In genomic region chr2:37422306-37423304, GRCm38 (mm10) we compare ENCODE assay signal across 8 mouse cellular contexts. TPM values are rescaled to one million over a fixed set of nuclear protein-coding genes. Genes with fewer than 3 reads are reported as not detected.
DNase-seq lines count a peak whose midpoint lies in the region; ATAC-seq and TF ChIP-seq lines count a peak whose summit lies in the region.

Gene Rc3h2, minus strand, starts transcription at chr2:37422903.

- peak within 1 kb of the TSS; percentile 72 for H3K4me2 ChIP-seq in heart, embryonic 11.5 days
- peak within 1 kb of the TSS; percentile 74 for H3K4me2 ChIP-seq in kidney, embryonic 16.5 days (replicated peaks; ENCODE audit: low read depth, low read length)
- peak within 1 kb of the TSS; percentile 78 for H3K4me2 ChIP-seq in myocyte (ENCODE audit: low read depth)

- H3ac ChIP-seq in C2C12 (ENCODE audit: control insufficient read depth, insufficient read length, low read depth) (peak within 1 kb of the TSS; percentile 78), myocyte (ENCODE audit: control insufficient read depth, insufficient read length) (peak within 1 kb of the TSS; percentile 45)

- H3K27me3 ChIP-seq in C2C12 (ENCODE audit: control insufficient read depth, insufficient read depth, insufficient read length): no peaks in the 10 kb centered on the region
- no peaks in the 10 kb centered on the region for H3K27me3 ChIP-seq in erythroblast, embryonic 14.5 days (ENCODE audit: control insufficient read depth)
- no peaks in the 10 kb centered on the region for H3K27me3 ChIP-seq in heart, embryonic 11.5 days (ENCODE audit: control insufficient read depth, insufficient read depth, low read length)
- no peaks in the 10 kb centered on the region for H3K27me3 ChIP-seq in kidney, embryonic 16.5 days (ENCODE audit: insufficient read depth, low read length)
- no peaks in the 10 kb centered on the region for H3K27me3 ChIP-seq in liver, adult 2 months (ENCODE audit: control insufficient read depth, insufficient read depth, low read length)
- no peaks in the 10 kb centered on the region for H3K27me3 ChIP-seq in myocyte (ENCODE audit: control insufficient read depth, insufficient read depth, insufficient read length)
- H3K27me3 ChIP-seq in splenic B cell, adult 2 months (ENCODE audit: control insufficient read depth, insufficient read depth, low read length, poor library complexity, severe bottlenecking): no peaks in the 10 kb centered on the region

- peaks cover 86% of the 10 kb centered on the region for H3K79me2 ChIP-seq in C2C12 (ENCODE audit: control insufficient read depth, insufficient read depth)
- no peaks in the 10 kb centered on the region; the same call in 1 of the 2 replicates for H3K79me2 ChIP-seq in liver, adult 2 months (ENCODE audit: control insufficient read depth, insufficient read depth, low read length)
- peaks cover 49% of the 10 kb centered on the region for H3K79me2 ChIP-seq in myocyte (ENCODE audit: control insufficient read depth, insufficient read depth)

- no peaks in the 10 kb centered on the region for H3K9me3 ChIP-seq in erythroblast, embryonic 14.5 days (ENCODE audit: control insufficient read depth, low read length)
- no peaks in the 10 kb centered on the region for H3K9me3 ChIP-seq in heart, embryonic 11.5 days (replicated peaks; ENCODE audit: control insufficient read depth, low read length)
- H3K9me3 ChIP-seq in kidney, embryonic 16.5 days (ENCODE audit: low read length): no peaks in the 10 kb centered on the region

- TF ChIP-seq POLR2A in brain, embryonic 14.5 days (IDR thresholded peaks at IDR 0.05; ENCODE audit: borderline replicate concordance, extremely low read depth, insufficient read depth, insufficient read length, poor library complexity, severe bottlenecking): peak; percentile 92; the same call in 1 of the 2 replicates
- TF ChIP-seq POLR2A in liver, adult 2 months (IDR thresholded peaks at IDR 0.05; ENCODE audit: extremely low read depth, insufficient read depth, low read length): peak; percentile 84
- TF ChIP-seq POLR2A in myocyte (IDR thresholded peaks at IDR 0.05; ENCODE audit: insufficient read length, low read depth): peak; percentile 70

- peak; percentile 98 for ATAC-seq in heart, embryonic 11.5 days (replicated peaks; ENCODE audit: insufficient number of reproducible peaks, low FRiP score, low TSS enrichment)
- ATAC-seq in kidney, embryonic 16.5 days (ENCODE audit: low FRiP score, low TSS enrichment): peak; percentile 98

- H3K4me1 ChIP-seq in erythroblast, embryonic 14.5 days (ENCODE audit: control insufficient read depth): peaks cover 45% of the 10 kb centered on the region
- H3K4me1 ChIP-seq in heart, embryonic 11.5 days (ENCODE audit: control insufficient read depth, insufficient read depth, low read length): 0 out of 2 replicates have a peak, but pooled peaks cover 6% of the 10 kb centered on the region
- H3K4me1 ChIP-seq in kidney, embryonic 16.5 days (ENCODE audit: insufficient read depth, low read length): peaks cover 8% of the 10 kb centered on the region; the same call in 1 of the 2 replicates
- no peaks in the 10 kb centered on the region for H3K4me1 ChIP-seq in liver, adult 2 months (ENCODE audit: control insufficient read depth, insufficient read depth, low read length)

- no peak for TF ChIP-seq CTCF in C2C12 (IDR thresholded peaks at IDR 0.05; ENCODE audit: control insufficient read depth, insufficient read depth, insufficient read length)
- no peak for TF ChIP-seq CTCF in brain, embryonic 14.5 days (IDR thresholded peaks at IDR 0.05; ENCODE audit: borderline replicate concordance, extremely low read depth, insufficient read depth, insufficient read length)
- TF ChIP-seq CTCF in liver, adult 2 months (IDR thresholded peaks at IDR 0.05; ENCODE audit: low read depth, low read length): no peak

- WGBS in heart, embryonic 11.5 days (ENCODE audit: insufficient replicate concordance): under 1% methylated on average over 60 of the region's 75 CpGs
- under 1% methylated on average over 56 of the region's 75 CpGs for WGBS in kidney, embryonic 16.5 days
- under 1% methylated on average over 73 of the region's 75 CpGs for WGBS in liver, adult 2 months

- H3K4me3 ChIP-seq in C2C12 (ENCODE audit: insufficient read depth, poor library complexity, severe bottlenecking) (peak within 1 kb of the TSS; percentile 92), myocyte (peak within 1 kb of the TSS; percentile 71)
- peak within 1 kb of the TSS; percentile 96 for H3K4me3 ChIP-seq in erythroblast, embryonic 14.5 days (replicated peaks)
- H3K4me3 ChIP-seq in heart, embryonic 11.5 days (ENCODE audit: low read depth, low read length): peak within 1 kb of the TSS; percentile 78
- peak within 1 kb of the TSS; percentile 96 for H3K4me3 ChIP-seq in kidney, embryonic 16.5 days (ENCODE audit: low read length)
- H3K4me3 ChIP-seq in liver, adult 2 months (ENCODE audit: insufficient read depth, low read depth, low read length): peak within 1 kb of the TSS; percentile 83

- H3K27ac ChIP-seq in heart, embryonic 11.5 days (ENCODE audit: low read depth, low read length): peak within 1 kb of the TSS; percentile 97
- H3K27ac ChIP-seq in kidney, embryonic 16.5 days (ENCODE audit: low read length): peak within 1 kb of the TSS; percentile 97
- H3K27ac ChIP-seq in liver, adult 2 months (replicated peaks; ENCODE audit: insufficient read depth, low read depth, low read length): peak within 1 kb of the TSS; percentile 35

- peak; percentile 99 for DNase-seq in brain, embryonic 14.5 days (ENCODE audit: low read depth)
- peak; percentile 89 for DNase-seq in liver, adult 2 months (ENCODE audit: extremely low read depth, low read depth, low spot score)
- DNase-seq in splenic B cell, adult 2 months (ENCODE audit: low read depth, low spot score): peak; percentile 97

- peak within 1 kb of the TSS; percentile 97 for H3K9ac ChIP-seq in heart, embryonic 11.5 days (ENCODE audit: low read depth, low read length)
- H3K9ac ChIP-seq in kidney, embryonic 16.5 days (replicated peaks; ENCODE audit: low read length): peak within 1 kb of the TSS; percentile 96
- H3K9ac ChIP-seq in liver, adult 2 months (ENCODE audit: low read depth, low read length): peak within 1 kb of the TSS; percentile 80

- peaks cover 64% of the 10 kb centered on the region for H3K79me3 ChIP-seq in C2C12 (ENCODE audit: low read depth)

- peaks cover 38% of the 10 kb centered on the region for H3K36me3 ChIP-seq in C2C12 (ENCODE audit: control insufficient read depth, insufficient read depth)
- peaks cover 35% of the 10 kb centered on the region for H3K36me3 ChIP-seq in erythroblast, embryonic 14.5 days (ENCODE audit: control insufficient read depth)
- H3K36me3 ChIP-seq in heart, embryonic 11.5 days (ENCODE audit: control insufficient read depth, insufficient read depth, low read length): no peaks in the 10 kb centered on the region
- no peaks in the 10 kb centered on the region for H3K36me3 ChIP-seq in kidney, embryonic 16.5 days (ENCODE audit: insufficient read depth, low read length)
- H3K36me3 ChIP-seq in liver, adult 2 months (ENCODE audit: control insufficient read depth, insufficient read depth, low read length): no peaks in the 10 kb centered on the region
- H3K36me3 ChIP-seq in myocyte (ENCODE audit: control insufficient read depth, insufficient read depth): no peaks in the 10 kb centered on the region
- no peaks in the 10 kb centered on the region for H3K36me3 ChIP-seq in splenic B cell, adult 2 months (ENCODE audit: control insufficient read depth, insufficient read depth, low read length, poor library complexity, severe bottlenecking)

TF ChIP-seq in C2C12, 6 proteins besides CTCF, POLR2A, EP300 and RAD21:
- peak; percentile 89 for TF ChIP-seq USF1 (IDR thresholded peaks at IDR 0.05; ENCODE audit: low read depth)
- peak; percentile 82 for TF ChIP-seq CEBPB (IDR thresholded peaks at IDR 0.05; ENCODE audit: low read depth)
- no peak for TF ChIP-seq MAX (IDR thresholded peaks at IDR 0.05)

TF ChIP-seq in myocyte, 11 proteins besides CTCF, POLR2A, EP300 and RAD21:
- TF ChIP-seq POLR2AphosphoS2 (IDR thresholded peaks at IDR 0.05; ENCODE audit: insufficient read length, low read depth) (peak; percentile 86), USF1 (IDR thresholded peaks at IDR 0.05; ENCODE audit: low read depth) (peak; percentile 84), CEBPB (IDR thresholded peaks at IDR 0.05; ENCODE audit: insufficient read depth, poor library complexity, severe bottlenecking) (peak; percentile 79), E2F4 (IDR thresholded peaks at IDR 0.05; ENCODE audit: insufficient read depth) (no peak), MAX (IDR thresholded peaks at IDR 0.05; ENCODE audit: low read depth) (no peak), REST (IDR thresholded peaks at IDR 0.05; ENCODE audit: insufficient read depth, insufficient read length) (no peak), TCF3 (IDR thresholded peaks at IDR 0.05; ENCODE audit: insufficient read length, low read depth) (no peak), MYOG (IDR thresholded peaks at IDR 0.05; ENCODE audit: control insufficient read depth in 1 of 3, insufficient read depth in 1 of 3, insufficient read length in 2 of 3, low read depth in 2 of 3) (no peak), TCF12 (IDR thresholded peaks at IDR 0.05; ENCODE audit: insufficient read depth, poor library complexity, severe bottlenecking) (no peak), MYOD1 (IDR thresholded peaks at IDR 0.05; ENCODE audit: control insufficient read depth in 1 of 3, insufficient read length in 2 of 3, low read depth in 2 of 3) (no peak), SRF (IDR thresholded peaks at IDR 0.05; ENCODE audit: control insufficient read depth, insufficient read length, low read depth) (no peak)

RNA-seq across cellular contexts. Expression of gene Rc3h2, which starts in this region (rescaled TPM):
- polyA plus RNA-seq in C2C12 (2012; fragmentation: generic; extraction: Trizol) (4.2 TPM), myocyte (2012; fragmentation: generic; extraction: Trizol) (3.7 TPM)
- polyA plus RNA-seq in brain, embryonic 14.5 days (2012; rRNA removed): 29.3 and 37.8 TPM in 2 replicates
- 0.03 and 0.07 TPM in 2 replicates for polyA plus RNA-seq in erythroblast, embryonic 14.5 days (2012)
- polyA plus RNA-seq in heart, embryonic 11.5 days (2014; fragmentation: Nextera tagmentation; extraction: Ambion mirVana): 12.7 and 14.9 TPM in 2 replicates
- polyA plus RNA-seq in kidney, embryonic 16.5 days (2015; fragmentation: Nextera tagmentation; extraction: Ambion mirVana): 10.6 and 14.8 TPM in 2 replicates
- 16.7 and 17.2 TPM in 2 replicates for total RNA-seq in liver, adult 2 months (2014; rRNA removed)
- 2.4 and 3.0 TPM in 2 replicates for polyA plus RNA-seq in liver, adult 2 months (2012; rRNA removed)

Comparison
In these comparisons a context has a peak if more than half of its experiments do, and no peak if none do; other contexts are left out.
1. Peak in every context shown above with its lines: DNase-seq, ATAC-seq, H3K4me3 ChIP-seq and H3K27ac ChIP-seq.
2. H3K27ac ChIP-seq: peak in every context shown above with its lines; median percentile 97 in heart, embryonic 11.5 days; 97 in kidney, embryonic 16.5 days; 35 in liver, adult 2 months.